Mouse (Mus musculus) gastrocnemius, postnatal 36 days (tissue): ENCODE data around the gene Ssb. TPM values are rescaled to one million over a fixed set of nuclear protein-coding genes. Genes with fewer than 3 reads are reported as not detected.

Source experiments
- DNase-seq, 2 experiments: peaks; one replicate each; pipeline ENCODE4 v3.0.0; 2022
- intact Hi-C: fragments of 180-260 bp; cut with DNase I; formaldehyde crosslinking; loops from one replicate; pipeline ENCODE4 v1.15.1; 2025
- long read RNA-seq, 2 experiments: library from polyadenylated mRNA; stranded (forward); transcript quantifications; one replicate each; pipeline ENCODE4 v2.0.0; 2021
- total RNA-seq, 2 experiments: library from RNA; stranded (reverse); gene quantifications; 2 replicates each; pipeline ENCODE4 v1.2.3; 2021

Ssb gene
- 10 to 100 TPM; 44.2 to 61.3 TPM for total RNA-seq
- long read RNA-seq, experiment 1, transcript Ssb-201 (12 exons, 2,001 nt), result major isoform, 20 of 55 reads
- long read RNA-seq, experiment 1, partial matches to known transcripts, result 28 of 55 reads
- long read RNA-seq, experiment 1, other reads (novel, unspliced or antisense), result 6 of 55 reads
- long read RNA-seq, experiment 2, transcript Ssb-201 (12 exons, 2,001 nt), result major isoform, 43 of 78 reads
- long read RNA-seq, experiment 2, partial matches to known transcripts, result 26 of 78 reads
- long read RNA-seq, experiment 2, other reads (novel, unspliced or antisense), result 9 of 78 reads

GRCm38 (mm10) chr2:69861485-69862091 is at the start of gene Ssb:
Gene Ssb (plus strand): TSS chr2:69861562.
- intact Hi-C loops, result loop anchor here (5.0 kb wide), 1 partner anchor 36 kb away; the partner anchor contains the start of gene Ubr3
- DNase-seq, result peak; percentile 86 to 90

DNA sequence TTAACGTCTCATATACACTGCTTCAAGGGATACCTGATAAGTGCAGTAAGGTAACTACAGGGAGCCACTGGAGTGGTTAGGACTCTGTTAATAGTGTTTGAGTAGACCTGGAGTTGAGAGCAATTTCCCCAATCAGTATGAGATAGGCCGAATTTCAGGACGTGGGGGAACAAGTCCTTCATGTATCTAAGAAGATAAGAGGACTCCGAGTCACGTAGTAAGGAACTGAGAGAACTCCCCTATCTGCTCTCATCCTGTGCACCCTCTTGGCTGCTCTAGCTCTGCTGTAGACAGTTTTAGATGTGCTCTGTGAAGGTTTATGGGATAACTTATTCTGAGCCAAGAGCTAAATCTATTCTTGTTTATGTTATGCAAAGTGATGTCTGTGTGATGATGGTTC is 44.8 kb upstream of the Ssb start:
- DNase-seq, result no peak
- intact Hi-C loops, result no loop called here

DNA sequence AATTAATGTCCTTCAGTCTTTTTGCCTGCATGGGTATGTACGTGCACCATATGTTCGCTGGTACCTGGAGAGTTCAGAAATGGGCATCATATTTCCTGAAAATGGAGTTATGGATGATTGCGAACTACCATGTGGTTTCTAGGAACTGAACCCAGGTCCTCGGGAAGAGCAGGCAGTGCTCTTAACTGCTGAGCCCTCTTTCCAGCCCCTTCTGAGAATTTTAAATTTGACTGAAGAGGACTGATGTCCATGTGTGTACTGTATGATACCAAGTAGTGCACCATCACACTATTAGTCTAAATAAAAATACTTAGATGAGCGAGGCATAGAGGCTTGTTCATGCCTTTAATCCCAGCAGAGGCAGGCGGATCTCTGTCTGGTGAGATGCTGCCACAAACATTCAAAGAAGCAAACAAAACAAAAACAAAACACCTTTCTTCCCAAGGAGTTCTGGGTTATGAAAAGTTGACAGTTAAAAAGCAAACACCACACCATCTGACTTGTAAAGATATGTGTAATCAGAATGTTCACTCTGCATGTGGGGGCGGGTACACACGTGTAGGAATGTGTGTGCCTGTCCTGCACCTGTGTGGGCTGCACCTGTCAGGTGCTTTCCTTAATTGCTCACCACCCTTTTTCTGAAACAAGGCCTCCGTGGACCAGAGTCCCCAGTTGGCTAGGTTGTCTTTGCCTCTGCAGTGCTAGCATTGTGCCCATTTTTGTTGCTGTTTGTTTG is 42.8 kb upstream of the Ssb start:
- intact Hi-C loops, result no loop called here

DNA sequence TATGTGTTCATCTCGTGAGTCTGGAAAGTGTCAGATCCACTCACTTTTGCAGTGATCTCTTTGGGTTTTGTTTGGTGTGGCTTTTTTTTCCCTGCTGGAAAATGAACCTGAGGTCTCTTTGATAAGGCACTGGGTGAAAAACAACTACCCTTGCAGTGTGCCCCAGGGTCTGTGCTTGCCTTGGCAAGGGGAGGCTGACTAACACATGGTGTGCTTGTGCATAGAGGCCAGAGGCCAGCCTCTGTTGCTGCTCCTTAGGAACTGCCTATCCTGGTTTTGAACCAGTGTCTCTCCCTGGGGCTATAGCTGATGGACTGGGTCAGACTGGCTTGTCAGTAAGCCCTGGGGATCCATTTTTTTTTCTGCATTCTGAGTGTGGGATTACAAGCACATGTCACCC is 41.2 kb upstream of the Ssb start:
- intact Hi-C loops, result no loop called here
- no peak for DNase-seq

More for the DNA sequence above, 42.8 kb upstream of the Ssb start:
- DNase-seq, result no peak

GRCm38 (mm10) chr2:69821711-69822110 is 39.7 kb upstream of the Ssb start, which contains the start of gene Klhl23:
Gene Klhl23 (plus strand): TSS chr2:69821944.
- intact Hi-C loops, result no loop called here
- no peak for DNase-seq

- intact Hi-C loops, result no loop called here
- DNase-seq, result peak in 1 of 2 experiments; percentile 21
Measured at GRCm38 (mm10) chr2:69822361-69823128, 38.8 kb upstream of the Ssb start.

DNA sequence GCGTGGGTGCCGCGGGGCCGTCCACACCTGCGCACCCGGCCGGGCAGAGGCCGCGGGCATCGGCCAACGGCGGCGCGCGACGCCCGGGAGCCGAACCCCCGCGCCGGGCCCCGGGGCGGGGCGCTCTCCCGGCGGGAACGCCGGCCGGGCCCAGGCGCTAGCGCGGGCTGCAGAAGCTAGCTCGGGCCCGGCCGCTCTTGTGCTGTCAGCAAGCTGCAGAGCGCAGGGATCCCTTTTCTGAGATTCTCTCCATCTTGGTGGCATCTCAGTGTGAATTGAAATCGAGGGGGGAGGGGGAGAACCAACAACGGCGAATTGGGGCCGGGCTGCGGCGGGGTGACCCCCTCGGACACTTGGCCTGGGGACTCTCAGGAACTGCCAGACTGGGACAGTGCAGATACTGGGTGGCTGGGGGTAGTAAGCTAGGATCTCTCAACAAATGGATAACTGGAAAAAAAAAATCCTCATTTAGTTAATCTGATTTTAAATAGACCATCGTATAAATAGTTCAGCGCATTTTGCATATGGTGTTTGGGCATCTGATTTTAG is 38.2 kb upstream of the Ssb start:
- no peak for DNase-seq
- intact Hi-C loops, result no loop called here

DNA sequence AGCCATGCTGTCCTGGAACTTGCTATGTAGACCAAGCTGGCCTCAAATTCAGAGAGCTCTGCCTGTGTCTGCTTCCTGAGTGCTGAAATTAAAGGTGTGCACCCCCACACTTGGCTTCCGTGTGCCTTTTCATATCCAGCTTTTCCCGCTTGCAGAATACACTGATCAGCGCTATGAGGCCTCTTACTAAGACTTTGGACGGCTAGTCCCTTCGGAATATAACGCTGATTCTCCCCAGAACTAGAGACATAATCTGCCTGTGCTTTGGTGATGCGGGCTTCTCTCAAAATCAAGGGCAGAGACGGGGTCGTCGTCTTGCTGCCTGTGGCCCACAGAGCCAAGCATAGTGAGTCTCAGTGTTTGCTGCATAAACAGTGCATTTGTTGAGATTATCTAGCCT is 35.5 kb upstream of the Ssb start:
- no peak for DNase-seq
- intact Hi-C loops, result no loop called here

GRCm38 (mm10) chr2:69826380-69826779 is 35.0 kb upstream of the Ssb start:
- intact Hi-C loops, result no loop called here
- DNase-seq, result no peak

GRCm38 (mm10) chr2:69828031-69828430 is 33.3 kb upstream of the Ssb start:
- intact Hi-C loops, result no loop called here
- no peak for DNase-seq

DNA sequence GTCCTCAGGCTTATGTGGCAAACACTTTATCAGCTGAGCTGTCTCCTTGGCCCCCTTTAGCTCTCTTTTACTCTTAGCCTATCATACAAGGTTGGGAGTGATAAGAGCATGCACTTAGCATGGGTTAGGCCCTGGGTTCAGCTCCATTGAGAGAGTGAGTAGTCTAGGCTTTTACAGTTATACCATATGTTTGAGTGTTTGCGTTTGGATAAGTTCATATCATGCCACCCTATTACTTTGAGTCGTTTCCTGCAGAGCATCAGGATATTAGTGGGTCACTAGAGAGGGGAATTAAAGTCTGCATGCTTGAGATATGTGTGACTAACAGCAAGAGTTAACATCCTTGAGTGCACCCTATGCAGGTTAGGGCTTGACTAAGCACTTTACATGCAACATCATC is 31.7 kb upstream of the Ssb start:
- no peak for DNase-seq
- intact Hi-C loops, result no loop called here

GRCm38 (mm10) chr2:69830116-69830515 is 31.2 kb upstream of the Ssb start:
- DNase-seq, result no peak
- intact Hi-C loops, result no loop called here

GRCm38 (mm10) chr2:69837244-69837967 is 24.0 kb upstream of the Ssb start:
- no peak for DNase-seq
- intact Hi-C loops, result no loop called here

GRCm38 (mm10) chr2:69837996-69838395 is 23.4 kb upstream of the Ssb start:
- no peak for DNase-seq
- intact Hi-C loops, result no loop called here

DNA sequence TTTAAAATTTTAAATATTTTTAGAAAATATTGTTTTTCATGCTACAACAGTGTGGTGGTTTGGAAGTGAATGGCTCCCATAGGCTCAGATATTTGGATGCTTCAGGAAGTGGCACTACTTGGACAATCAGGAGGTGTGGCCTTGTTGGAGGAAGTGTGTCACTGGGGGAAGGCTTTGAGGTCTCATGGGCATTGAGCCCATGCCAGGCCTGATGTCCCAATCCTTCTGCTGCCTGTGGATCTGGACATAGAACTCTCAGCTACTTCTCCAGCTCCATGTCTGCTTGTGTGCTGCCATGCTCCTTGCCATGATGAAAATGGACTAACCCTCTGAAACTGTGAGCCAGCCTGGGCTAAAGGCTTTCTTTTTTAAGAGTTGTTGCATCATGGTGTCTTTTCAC is 22.7 kb upstream of the Ssb start:
- intact Hi-C loops, result no loop called here
- DNase-seq, result no peak

- DNase-seq, result no peak
- intact Hi-C loops, result no loop called here
Measured at GRCm38 (mm10) chr2:69840261-69840660, 21.1 kb upstream of the Ssb start.

- intact Hi-C loops, result no loop called here
- DNase-seq, result no peak
Measured at GRCm38 (mm10) chr2:69849215-69849614, 12.1 kb upstream of the Ssb start.

- no peak for DNase-seq
- intact Hi-C loops, result no loop called here
Measured at GRCm38 (mm10) chr2:69851427-69852058, 9.8 kb upstream of the Ssb start.

GRCm38 (mm10) chr2:69856392-69856791 is 5.0 kb upstream of the Ssb start:
- intact Hi-C loops, result no loop called here
- DNase-seq, result no peak
